In the genomic region with DNA sequence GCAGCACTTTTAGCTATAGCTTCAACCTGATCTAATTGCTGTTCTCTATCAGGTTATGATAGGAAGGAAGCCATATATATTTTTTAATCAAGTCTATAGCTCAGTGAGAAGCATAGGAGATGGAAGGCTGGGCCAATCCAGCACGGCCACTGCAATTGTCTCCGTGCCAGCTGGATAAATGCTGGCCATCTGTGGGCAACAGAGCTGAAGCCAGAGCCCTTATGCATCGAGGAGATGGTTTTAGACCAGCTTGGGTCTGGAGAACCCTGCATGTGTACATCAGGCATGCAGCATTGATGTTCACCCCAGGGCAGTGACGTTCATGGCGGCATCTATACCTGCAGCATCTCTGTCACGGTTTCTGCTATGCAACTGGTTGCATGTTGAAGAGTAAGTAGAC, we compare ENCODE assay signal across 22 mouse cellular contexts. TPM values are rescaled to one million over a fixed set of nuclear protein-coding genes. Genes with fewer than 3 reads are reported as not detected.
A peak's percentile ranks its signal among the peaks of the same experiment; 100 is the strongest.
DNase-seq lines count a peak whose midpoint lies in the region; ATAC-seq and TF ChIP-seq lines count a peak whose summit lies in the region.
"Had no signal": no experiment of that assay in that cellular context is flagged by ENCODE, and none has a peak within 500 bp of the region (broad histone marks: within the 10 kb centered on the region; RNA-seq: fewer than 3 reads in every experiment).

No protein-coding gene starts in this region.

- H3K27me3 ChIP-seq in hindbrain, postnatal 0 days (ENCODE audit: insufficient read depth, low read length), result no peaks in the 10 kb centered on the region
- H3K27me3 ChIP-seq in hindbrain, embryonic 16.5 days (replicated peaks; ENCODE audit: control insufficient read depth, insufficient read depth, low read length), result no peaks in the 10 kb centered on the region
- no peaks in the 10 kb centered on the region for H3K27me3 ChIP-seq in midbrain, postnatal 0 days (ENCODE audit: insufficient read depth, low read length)
- H3K27me3 ChIP-seq in midbrain, embryonic 11.5 days (ENCODE audit: control insufficient read depth, insufficient read depth, low read length), result no peaks in the 10 kb centered on the region
- H3K27me3 ChIP-seq: embryonic facial prominence, embryonic 13.5 days; embryonic facial prominence, embryonic 15.5 days; forebrain, embryonic 12.5 days had no signal

- H3K4me2 ChIP-seq in hindbrain, postnatal 0 days (ENCODE audit: low read depth, low read length), result no peak overlapping the region
- H3K4me2 ChIP-seq in hindbrain, embryonic 16.5 days (ENCODE audit: low read length), result no peak overlapping the region
- no peak overlapping the region for H3K4me2 ChIP-seq in midbrain, postnatal 0 days (ENCODE audit: low read depth, low read length, poor library complexity, severe bottlenecking)
- no peak overlapping the region for H3K4me2 ChIP-seq in midbrain, embryonic 11.5 days
- H3K4me2 ChIP-seq: embryonic facial prominence, embryonic 13.5 days; embryonic facial prominence, embryonic 15.5 days; forebrain, embryonic 12.5 days had no signal

- no peaks in the 10 kb centered on the region for H3K4me1 ChIP-seq in hindbrain, postnatal 0 days (ENCODE audit: insufficient read depth, low read length)
- H3K4me1 ChIP-seq in hindbrain, embryonic 16.5 days (ENCODE audit: control insufficient read depth, insufficient read depth, low read depth, low read length), result no peaks in the 10 kb centered on the region
- no peaks in the 10 kb centered on the region for H3K4me1 ChIP-seq in midbrain, postnatal 0 days (ENCODE audit: insufficient read depth, low read length)
- no peaks in the 10 kb centered on the region for H3K4me1 ChIP-seq in midbrain, embryonic 11.5 days (ENCODE audit: control insufficient read depth, insufficient read depth, low read length)
- H3K4me1 ChIP-seq: embryonic facial prominence, embryonic 13.5 days; embryonic facial prominence, embryonic 15.5 days; forebrain, embryonic 12.5 days had no signal

- no peak for ATAC-seq in hindbrain, postnatal 0 days
- ATAC-seq in hindbrain, embryonic 16.5 days, result no peak
- ATAC-seq in midbrain, postnatal 0 days (ENCODE audit: low FRiP score), result no peak
- no peak for ATAC-seq in midbrain, embryonic 11.5 days (ENCODE audit: low FRiP score)
- ATAC-seq: forebrain, embryonic 14.5 days; forebrain, embryonic 16.5 days had no signal

- H3K9ac ChIP-seq in hindbrain, postnatal 0 days (replicated peaks; ENCODE audit: low read length), result no peak overlapping the region
- no peak overlapping the region for H3K9ac ChIP-seq in hindbrain, embryonic 16.5 days (ENCODE audit: low read depth, low read length)
- no peak overlapping the region for H3K9ac ChIP-seq in midbrain, postnatal 0 days (replicated peaks; ENCODE audit: low read length, poor library complexity, severe bottlenecking)
- no peak overlapping the region for H3K9ac ChIP-seq in midbrain, embryonic 11.5 days (ENCODE audit: low read length)
- H3K9ac ChIP-seq: embryonic facial prominence, embryonic 13.5 days; embryonic facial prominence, embryonic 15.5 days; forebrain, embryonic 12.5 days had no signal

- 70% methylated on average over 6 of the region's 6 CpGs for WGBS in hindbrain, postnatal 0 days
- 81% methylated on average over 6 of the region's 6 CpGs for WGBS in hindbrain, embryonic 16.5 days
- WGBS in midbrain, postnatal 0 days, result 89% methylated on average over 6 of the region's 6 CpGs
- WGBS in midbrain, embryonic 11.5 days, result 89% methylated on average over 6 of the region's 6 CpGs

- H3K4me3 ChIP-seq in hindbrain, postnatal 0 days (ENCODE audit: low read length), result no peak overlapping the region
- H3K4me3 ChIP-seq in hindbrain, embryonic 16.5 days (ENCODE audit: low read length), result no peak overlapping the region
- H3K4me3 ChIP-seq in midbrain, postnatal 0 days (ENCODE audit: low read depth, low read length), result no peak overlapping the region
- no peak overlapping the region for H3K4me3 ChIP-seq in midbrain, embryonic 11.5 days (ENCODE audit: low read depth, low read length)
- H3K4me3 ChIP-seq: embryonic facial prominence, embryonic 13.5 days; embryonic facial prominence, embryonic 15.5 days; erythroblast, embryonic 14.5 days; forebrain, embryonic 10.5 days; forebrain, embryonic 12.5 days had no signal

- DNase-seq in cerebellum, postnatal 10 days, result peak; percentile 66 to 74
- DNase-seq in cerebellum, adult 18-20 months, result no peak
- peak; percentile 26 to 55 for DNase-seq in cerebellum, postnatal 25 days
- no peak for DNase-seq in cerebellum, adult 9-10 months
- DNase-seq in hindbrain, postnatal 0 days (ENCODE audit: low spot score), result peak; percentile 17
- DNase-seq in midbrain, postnatal 0 days (ENCODE audit: low spot score), result peak; percentile 19
- no peak for DNase-seq in midbrain, embryonic 11.5 days (ENCODE audit: low spot score, missing footprints)
- DNase-seq: adrenal gland, adult 2 months; adrenal gland, postnatal 10 days; adrenal gland, postnatal 25 days; cerebellum, adult 11-12 months; embryo, embryonic 11 days had no signal

- TF ChIP-seq CTCF in hindbrain, postnatal 0 days (IDR thresholded peaks at IDR 0.05; ENCODE audit: low read depth), result no peak
- no peak for TF ChIP-seq CTCF in midbrain, postnatal 0 days (IDR thresholded peaks at IDR 0.05)

- no peaks in the 10 kb centered on the region for H3K9me3 ChIP-seq in hindbrain, postnatal 0 days (ENCODE audit: low read length)
- no peaks in the 10 kb centered on the region for H3K9me3 ChIP-seq in hindbrain, embryonic 16.5 days (ENCODE audit: control insufficient read depth, low read length)
- no peaks in the 10 kb centered on the region for H3K9me3 ChIP-seq in midbrain, postnatal 0 days (ENCODE audit: low read length)
- H3K9me3 ChIP-seq in midbrain, embryonic 11.5 days (ENCODE audit: control insufficient read depth, low read length), result no peaks in the 10 kb centered on the region
- H3K9me3 ChIP-seq: embryonic facial prominence, embryonic 13.5 days; embryonic facial prominence, embryonic 15.5 days; forebrain, embryonic 10.5 days; forebrain, embryonic 12.5 days had no signal

- no peaks in the 10 kb centered on the region for H3K36me3 ChIP-seq in hindbrain, postnatal 0 days (ENCODE audit: insufficient read depth, low read length)
- H3K36me3 ChIP-seq in hindbrain, embryonic 16.5 days (ENCODE audit: control insufficient read depth, insufficient read depth, low read length), result no peaks in the 10 kb centered on the region
- H3K36me3 ChIP-seq in midbrain, postnatal 0 days (ENCODE audit: insufficient read depth, low read length), result no peaks in the 10 kb centered on the region
- H3K36me3 ChIP-seq in midbrain, embryonic 11.5 days (ENCODE audit: control insufficient read depth, insufficient read depth, low read length), result no peaks in the 10 kb centered on the region
- H3K36me3 ChIP-seq: embryonic facial prominence, embryonic 13.5 days; embryonic facial prominence, embryonic 15.5 days; forebrain, embryonic 10.5 days; forebrain, embryonic 12.5 days had no signal

- no peak overlapping the region for H3K27ac ChIP-seq in hindbrain, postnatal 0 days
- H3K27ac ChIP-seq in hindbrain, embryonic 16.5 days (ENCODE audit: low read depth, low read length), result no peak overlapping the region
- H3K27ac ChIP-seq in midbrain, postnatal 0 days (ENCODE audit: low read depth, low read length), result no peak overlapping the region
- no peak overlapping the region for H3K27ac ChIP-seq in midbrain, embryonic 11.5 days (ENCODE audit: low read depth, low read length)
- H3K27ac ChIP-seq: embryonic facial prominence, embryonic 13.5 days; embryonic facial prominence, embryonic 15.5 days; forebrain, embryonic 10.5 days; forebrain, embryonic 12.5 days had no signal

RNA-seq across cellular contexts. Expression of a gene that starts 20.3 kb away (rescaled TPM):
- total RNA-seq in hindbrain, postnatal 0 days (2014; rRNA removed), result 12.0 and 24.6 TPM in 2 replicates
- 12.5 and 13.8 TPM in 2 replicates for polyA plus RNA-seq in hindbrain, postnatal 0 days (2015; fragmentation: Nextera tagmentation; extraction: Ambion mirVana)
- polyA plus RNA-seq in hindbrain, embryonic 16.5 days (2015; fragmentation: Nextera tagmentation; extraction: Ambion mirVana), result 12.4 and 12.7 TPM in 2 replicates
- total RNA-seq in midbrain, postnatal 0 days (2014; rRNA removed), result 9.8 and 13.8 TPM in 2 replicates
- polyA plus RNA-seq in midbrain, postnatal 0 days (2015; fragmentation: Nextera tagmentation; extraction: Ambion mirVana), result 9.3 and 10.0 TPM in 2 replicates
- 0.34 and 0.69 TPM in 2 replicates for polyA plus RNA-seq in midbrain, embryonic 11.5 days (2014; fragmentation: Nextera tagmentation; extraction: Ambion mirVana)
- total RNA-seq: common myeloid progenitor, adult 5-6 weeks; MEL had no signal
- polyA plus RNA-seq: erythroblast, embryonic 14.5 days had no signal

Comparison
In these comparisons a context has a peak if more than half of its experiments do, and no peak if none do; other contexts are left out.
1. DNase-seq: peak in cerebellum, postnatal 10 days (2 of 2), cerebellum, postnatal 25 days (2 of 2), hindbrain, postnatal 0 days (single experiment) and midbrain, postnatal 0 days (single experiment); none in cerebellum, adult 18-20 months (0 of 2), cerebellum, adult 9-10 months (single experiment) and midbrain, embryonic 11.5 days (single experiment).